Mouse (Mus musculus) gastrocnemius, adult 2 months (tissue): ENCODE data around the gene Spaar. TPM values are rescaled to one million over a fixed set of nuclear protein-coding genes. Genes with fewer than 3 reads are reported as not detected.

Experiments used
- DNase-seq: peaks from one replicate; pipeline ENCODE4 v3.0.0; 2022
- H3K27ac ChIP-seq: fragments of 200-600 bp; 2 replicates; pipeline ENCODE4 v1.8.1; 2022; ENCODE audit warnings: mild to moderate bottlenecking
- H3K4me3 ChIP-seq: fragments of 200-600 bp; 2 replicates; pipeline ENCODE4 v1.8.1; 2022; ENCODE audit warnings: mild to moderate bottlenecking, moderate library complexity
- CTCF ChIP-seq: fragments of 200-600 bp; IDR thresholded peaks from 2 replicates; pipeline ENCODE4 v1.8.1; 2022; ENCODE audit warnings: antibody characterized with exemption, mild to moderate bottlenecking, moderate library complexity
- intact Hi-C: fragments of 180-260 bp; cut with DNase I; formaldehyde crosslinking; loops from one replicate; pipeline ENCODE4 v1.15.1; 2025
- long read RNA-seq, 2 experiments: library from polyadenylated mRNA; stranded (forward); transcript quantifications; one replicate each; pipeline ENCODE4 v2.0.0; 2021
- total RNA-seq, 2 experiments: library from RNA; stranded (reverse); gene quantifications; 2 replicates each; pipeline ENCODE4 v1.2.3; 2021

Spaar gene
- 1 to 10 TPM; 1.4 to 2.3 TPM for total RNA-seq
- long read RNA-seq, experiment 1, partial matches to known transcripts = 0 of 2 reads
- long read RNA-seq, experiment 1, other reads (novel, unspliced or antisense) = 2 of 2 reads
- long read RNA-seq, experiment 2, full-length matches to known transcripts = 2 of 3 reads
- long read RNA-seq, experiment 2, partial matches to known transcripts = 1 of 3 reads
- long read RNA-seq, experiment 2, other reads (novel, unspliced or antisense) = 0 of 3 reads

GRCm38 (mm10) chr4:43729794-43730550, at the start of gene Spaar:
Gene Spaar, plus strand, starts transcription at chr4:43730034.
- Histone ChIP-seq H3K4me3 (peak within 1 kb of the TSS; percentile 60), H3K27ac (peak within 1 kb of the TSS; percentile 95)
- intact Hi-C loops = loop anchor here (5.0 kb wide), 1 partner anchor 132 kb away; no protein-coding TSS in a partner anchor
- no peak for TF ChIP-seq CTCF
- peak; percentile 74 for DNase-seq

- intact Hi-C loops = no loop called here
- no peak for TF ChIP-seq CTCF
- H3K27ac ChIP-seq = no peak overlapping the region
- DNase-seq = no peak
- no peak overlapping the region for H3K4me3 ChIP-seq
Measured at GRCm38 (mm10) chr4:43690021-43690420, 39.8 kb upstream of the Spaar start.

- DNase-seq = no peak
- intact Hi-C loops = no loop called here
- TF ChIP-seq CTCF = no peak
- H3K4me3 ChIP-seq = no peak overlapping the region
- no peak overlapping the region for H3K27ac ChIP-seq
Measured at GRCm38 (mm10) chr4:43691026-43691425, 38.8 kb upstream of the Spaar start.

DNA sequence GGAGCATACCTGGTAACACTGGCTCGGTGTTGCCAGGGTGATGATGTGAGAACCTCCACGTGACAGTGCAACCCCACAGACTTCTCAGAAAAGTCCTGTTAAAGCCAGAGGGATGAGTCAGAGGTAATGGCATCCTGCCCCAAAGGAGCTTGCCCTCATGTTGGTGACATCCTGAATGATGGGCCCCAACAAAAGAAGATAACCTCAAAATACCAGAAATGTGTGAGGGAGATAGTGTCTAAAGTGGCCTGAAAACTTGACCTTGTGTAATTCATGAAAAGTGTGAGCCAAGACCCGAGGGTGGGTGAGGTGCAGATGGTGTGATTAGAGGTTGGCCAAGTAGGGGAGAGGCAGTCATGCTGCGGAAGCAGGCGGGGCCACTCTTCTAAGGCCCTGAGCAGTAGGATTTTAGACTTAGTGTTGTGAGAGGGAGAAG, 36.0 kb upstream of the Spaar start:
- 0 out of 2 replicates have a peak overlapping the region, but pooled peaks have one; percentile 6 for H3K27ac ChIP-seq
- peak; percentile 45 for DNase-seq
- no peak for TF ChIP-seq CTCF

GRCm38 (mm10) chr4:43694439-43695248, 35.2 kb upstream of the Spaar start:
- H3K4me3 ChIP-seq = no peak overlapping the region
- H3K27ac ChIP-seq = peak overlapping the region; percentile 16; the same call in 1 of the 2 replicates
- intact Hi-C loops = no loop called here
- no peak for DNase-seq
- no peak for TF ChIP-seq CTCF

More for the DNA sequence above, 36.0 kb upstream of the Spaar start:
- intact Hi-C loops = no loop called here
- H3K4me3 ChIP-seq = no peak overlapping the region

- H3K27ac ChIP-seq = peak overlapping the region; percentile 46
- no peak for TF ChIP-seq CTCF
- intact Hi-C loops = no loop called here
- peak; percentile 76 for DNase-seq
- no peak overlapping the region for H3K4me3 ChIP-seq
Measured at GRCm38 (mm10) chr4:43695249-43695671, 34.6 kb upstream of the Spaar start.

DNA sequence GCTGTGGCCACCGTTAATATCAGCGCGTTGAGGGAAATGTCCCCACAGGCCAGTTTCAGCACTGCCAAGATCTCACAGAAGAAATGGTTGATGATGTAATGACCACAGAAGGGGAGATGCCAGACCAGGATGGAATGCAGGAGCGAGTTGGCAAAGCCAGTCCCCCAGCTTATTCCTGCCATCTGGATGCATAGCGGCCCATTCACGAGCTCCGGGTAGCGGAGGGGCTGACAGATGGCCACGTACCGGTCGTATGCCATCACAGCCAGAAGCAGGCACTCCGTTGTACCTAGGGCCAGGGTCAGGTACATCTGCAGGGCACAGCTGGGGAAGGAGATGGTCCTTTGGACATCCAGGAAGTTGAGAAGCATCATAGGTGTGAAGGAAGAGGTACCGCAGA, 33.3 kb upstream of the Spaar start:
- intact Hi-C loops = no loop called here
- no peak for TF ChIP-seq CTCF
- Histone ChIP-seq H3K27ac (no peak overlapping the region), H3K4me3 (no peak overlapping the region)
- DNase-seq = no peak

GRCm38 (mm10) chr4:43700707-43701106, 29.1 kb upstream of the Spaar start, which contains the start of gene Olfr70:
Gene Olfr70, minus strand, starts transcription at chr4:43700807.
- Histone ChIP-seq H3K4me3 (no peak within 1 kb of the TSS), H3K27ac (no peak within 1 kb of the TSS)
- TF ChIP-seq CTCF = no peak
- intact Hi-C loops = no loop called here
- no peak for DNase-seq

GRCm38 (mm10) chr4:43703439-43703838, 26.4 kb upstream of the Spaar start:
- TF ChIP-seq CTCF = peak; percentile 10; the same call in 1 of the 2 replicates
- Histone ChIP-seq H3K27ac (no peak overlapping the region), H3K4me3 (no peak overlapping the region)
- DNase-seq = no peak
- intact Hi-C loops = no loop called here

- no peak for TF ChIP-seq CTCF
- H3K27ac ChIP-seq = no peak overlapping the region
- intact Hi-C loops = no loop called here
- DNase-seq = no peak
- H3K4me3 ChIP-seq = no peak overlapping the region
Measured at GRCm38 (mm10) chr4:43703851-43704250, 26.0 kb upstream of the Spaar start.

DNA sequence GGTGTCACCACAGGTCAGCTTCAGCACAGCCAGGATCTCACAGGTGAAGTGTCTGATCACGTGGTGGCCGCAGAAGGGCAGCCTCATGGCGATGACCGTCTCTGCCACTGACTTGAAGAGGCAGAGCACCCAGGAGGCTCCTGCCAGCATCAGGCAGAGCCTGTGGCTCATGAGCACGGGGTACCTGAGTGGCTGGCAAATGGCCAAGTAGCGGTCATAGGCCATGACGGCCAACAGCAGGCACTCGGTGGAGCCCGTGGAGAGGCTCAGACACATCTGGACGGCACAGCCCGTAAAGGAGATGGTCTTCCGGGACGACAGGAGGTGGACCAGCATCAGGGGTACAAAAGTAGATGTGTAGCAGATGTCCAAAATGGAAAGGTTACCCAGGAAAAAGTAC, 23.8 kb upstream of the Spaar start:
- no peak for DNase-seq
- Histone ChIP-seq H3K4me3 (no peak overlapping the region), H3K27ac (no peak overlapping the region)
- intact Hi-C loops = no loop called here
- TF ChIP-seq CTCF = no peak

- TF ChIP-seq CTCF = no peak
- Histone ChIP-seq H3K27ac (no peak within 1 kb of the TSS), H3K4me3 (no peak within 1 kb of the TSS)
- peak; percentile 62 for DNase-seq
- intact Hi-C loops = loop anchor here (1.0 to 10.0 kb wide), 2 partner anchors 38 to 275 kb away; no protein-coding TSS in a partner anchor
Measured at GRCm38 (mm10) chr4:43709869-43710268, 20.0 kb upstream of the Spaar start, which contains the start of gene Olfr71. Gene Olfr71, minus strand, starts transcription at chr4:43710255.
